Mouse (Mus musculus): ENCODE measurements around the gene Gatad2b.
A peak's percentile ranks its signal among the peaks of the same experiment; 100 is the strongest.
"Not testable (repeated sequence)": the region's sequence is repeated elsewhere in the genome, so short reads cannot be mapped to it uniquely, and the experiment has no call there.

The Gatad2b gene

GRCm38 (mm10) chr3:90313367-90313766 is 20.4 kb downstream of the Gatad2b start:
- DNase-seq (ENCODE audit: low spot score) = no peak

GRCm38 (mm10) chr3:90314241-90314640 is 21.3 kb downstream of the Gatad2b start:
- DNase-seq (ENCODE audit: low spot score) = no peak

GRCm38 (mm10) chr3:90322289-90322688 is 29.3 kb downstream of the Gatad2b start:
- DNase-seq (ENCODE audit: low spot score) = no peak

- DNase-seq (ENCODE audit: low spot score) = peak; percentile 59
Observed at GRCm38 (mm10) chr3:90323119-90323518, 30.1 kb downstream of the Gatad2b start.

- DNase-seq (ENCODE audit: low spot score) = no peak
Observed at GRCm38 (mm10) chr3:90332485-90332884, 39.5 kb downstream of the Gatad2b start.

GRCm38 (mm10) chr3:90335517-90335916 is 42.5 kb downstream of the Gatad2b start:
- DNase-seq (ENCODE audit: low spot score) = no peak

GRCm38 (mm10) chr3:90338190-90338589 is 45.2 kb downstream of the Gatad2b start:
- DNase-seq (ENCODE audit: low spot score) = no peak

GRCm38 (mm10) chr3:90340177-90340576 is 47.2 kb downstream of the Gatad2b start:
- DNase-seq (ENCODE audit: low spot score) = no peak

- not testable (repeated sequence) for DNase-seq (ENCODE audit: low spot score)
Observed at GRCm38 (mm10) chr3:90342853-90343252, 49.9 kb downstream of the Gatad2b start.

GRCm38 (mm10) chr3:90347847-90348246 is 54.9 kb downstream of the Gatad2b start:
- DNase-seq (ENCODE audit: low spot score) = no peak

GRCm38 (mm10) chr3:90357959-90358358 is 65.0 kb downstream of the Gatad2b start:
- no peak for DNase-seq (ENCODE audit: low spot score)

GRCm38 (mm10) chr3:90359230-90359629 is 66.3 kb downstream of the Gatad2b start:
- no peak for DNase-seq (ENCODE audit: low spot score)

GRCm38 (mm10) chr3:90361476-90361875 is 68.5 kb downstream of the Gatad2b start:
- no peak for DNase-seq (ENCODE audit: low spot score)

GRCm38 (mm10) chr3:90362346-90362745 is 69.4 kb downstream of the Gatad2b start:
- DNase-seq (ENCODE audit: low spot score) = no peak

- DNase-seq (ENCODE audit: low spot score) = no peak
Observed at GRCm38 (mm10) chr3:90367001-90367632, 74.1 kb downstream of the Gatad2b start.

- DNase-seq (ENCODE audit: low spot score) = no peak
Observed at GRCm38 (mm10) chr3:90369041-90369440, 76.1 kb downstream of the Gatad2b start.

GRCm38 (mm10) chr3:90371857-90372256 is 78.9 kb downstream of the Gatad2b start:
- DNase-seq (ENCODE audit: low spot score) = no peak

GRCm38 (mm10) chr3:90372817-90373216 is 79.8 kb downstream of the Gatad2b start:
- no peak for DNase-seq (ENCODE audit: low spot score)

GRCm38 (mm10) chr3:90373432-90374028 is 80.6 kb downstream of the Gatad2b start:
- peak; percentile 81 for DNase-seq (ENCODE audit: low spot score)

GRCm38 (mm10) chr3:90374368-90374767 is 81.4 kb downstream of the Gatad2b start:
- no peak for DNase-seq (ENCODE audit: low spot score)

- no peak for DNase-seq (ENCODE audit: low spot score)
Observed at GRCm38 (mm10) chr3:90375562-90376246, 82.7 kb downstream of the Gatad2b start.

- DNase-seq (ENCODE audit: low spot score) = no peak
Observed at GRCm38 (mm10) chr3:90376247-90376585, 83.2 kb downstream of the Gatad2b start.

- DNase-seq (ENCODE audit: low spot score) = no peak
Observed at GRCm38 (mm10) chr3:90378496-90378895, 85.5 kb downstream of the Gatad2b start.

All from left cerebral cortex, adult 11 months (tissue).